Mouse (Mus musculus): ENCODE data around the gene Olfr314.
"Not testable (repeated sequence)": the region's sequence is repeated elsewhere in the genome, so short reads cannot be mapped to it uniquely, and the experiment has no call there.

Olfr314 gene

DNA sequence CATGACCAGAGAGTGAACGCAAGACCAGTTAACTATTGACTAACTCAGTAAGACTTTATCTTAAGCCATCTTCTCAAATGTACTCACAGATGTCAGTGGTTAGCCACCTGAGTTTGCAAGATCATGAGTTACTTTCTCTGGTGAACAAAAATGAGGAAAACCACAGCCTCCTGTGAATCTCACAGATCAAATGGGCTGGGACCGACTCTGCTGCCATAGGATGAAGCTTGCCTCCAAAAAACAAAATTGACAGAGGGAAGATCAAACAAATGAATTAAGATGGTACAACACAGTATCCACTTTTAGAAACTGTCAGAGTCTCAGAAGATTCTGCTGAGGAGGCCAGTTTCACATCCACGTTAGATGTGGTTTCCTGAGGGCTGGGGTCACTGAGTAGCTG, 47.0 kb downstream of the Olfr314 start:
- in situ Hi-C loops (cut with MboI; ENCODE audit: low sequenced_read_pairs): no loop called here

- in situ Hi-C loops (cut with MboI; ENCODE audit: low sequenced_read_pairs): not testable (repeated sequence)
Observed at GRCm38 (mm10) chr11:58832541-58832940, 49.8 kb downstream of the Olfr314 start.
